Mouse (Mus musculus) left cerebral cortex, postnatal 25 days (tissue): ENCODE measurements around the gene Acss1. TPM values are rescaled to one million over a fixed set of nuclear protein-coding genes. Genes with fewer than 3 reads are reported as not detected.

Experiments used
- DNase-seq, 2 experiments: peaks; one replicate each; pipeline ENCODE4 v3.0.0; 2022; ENCODE audit warnings: low spot score in 2 of 2, mixed read lengths in 1 of 2
- intact Hi-C: fragments of 180-260 bp; cut with DNase I; formaldehyde crosslinking; loops from one replicate; pipeline ENCODE4 v1.15.1; 2025
- total RNA-seq, 2 experiments: library from RNA; stranded (reverse); gene quantifications; 2 replicates each; pipeline ENCODE4 v1.2.3; 2021

Acss1 gene
- total RNA-seq, 2 experiments from 2014 or later: 16.5 to 20.4 TPM

DNA sequence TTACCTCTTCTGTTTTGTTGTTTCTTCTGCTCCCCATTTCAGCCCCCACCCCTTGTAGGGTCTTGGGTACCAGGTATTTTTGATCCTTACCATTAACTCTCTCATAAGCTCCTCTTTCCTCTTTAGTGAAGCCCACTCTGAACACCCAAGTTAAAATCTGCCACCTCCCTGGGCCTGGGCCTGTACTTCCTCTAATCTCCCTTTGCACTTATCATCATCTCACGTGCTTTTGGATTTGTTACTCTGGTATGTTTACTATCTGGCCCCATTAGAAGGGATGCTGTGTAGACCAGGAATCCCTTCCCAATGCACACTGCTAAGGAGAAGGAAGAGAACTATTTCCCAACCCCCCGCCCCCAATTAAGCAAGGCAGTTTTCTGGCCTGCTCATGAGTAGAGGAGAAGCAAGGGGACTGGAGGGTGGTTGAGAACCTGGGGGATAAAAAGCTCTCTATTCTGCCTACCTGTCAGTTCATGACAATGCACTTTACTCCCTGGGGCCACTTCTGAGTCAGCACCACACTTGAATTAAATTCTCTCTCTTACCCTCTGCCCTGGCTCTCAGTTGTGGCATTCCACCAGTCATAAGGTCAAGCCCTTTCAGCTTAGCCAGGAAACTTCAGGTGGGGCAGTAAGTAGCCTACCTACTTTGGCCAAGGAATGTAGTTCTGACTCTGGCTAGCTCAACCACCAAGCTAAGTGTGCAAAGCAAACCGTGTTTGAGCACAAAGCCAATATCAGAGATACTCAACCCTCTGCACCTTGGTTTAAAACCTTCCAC lies 72.7 kb downstream of the Acss1 start:
- intact Hi-C loops: no loop called here
- DNase-seq: no peak

DNA sequence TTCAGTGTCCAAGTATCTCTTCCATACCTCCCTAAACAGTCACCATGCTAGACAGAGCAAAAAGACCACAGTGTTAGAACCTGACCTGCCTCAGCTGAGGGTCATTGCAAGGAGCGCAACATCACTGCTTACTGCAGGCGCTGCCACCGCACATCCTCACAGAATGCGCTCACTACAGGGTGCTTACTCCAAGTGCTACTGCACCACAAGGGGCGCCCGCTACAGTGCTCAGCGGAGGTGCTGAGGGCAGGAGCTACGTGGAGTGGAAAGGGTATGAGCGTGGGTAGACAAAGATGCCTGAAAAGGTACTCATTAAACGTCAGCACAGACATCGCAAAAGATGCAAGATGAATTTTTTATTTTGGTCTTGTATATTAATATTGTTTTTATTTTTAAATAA lies 79.2 kb downstream of the Acss1 start:
- intact Hi-C loops: no loop called here
- DNase-seq: no peak

DNA sequence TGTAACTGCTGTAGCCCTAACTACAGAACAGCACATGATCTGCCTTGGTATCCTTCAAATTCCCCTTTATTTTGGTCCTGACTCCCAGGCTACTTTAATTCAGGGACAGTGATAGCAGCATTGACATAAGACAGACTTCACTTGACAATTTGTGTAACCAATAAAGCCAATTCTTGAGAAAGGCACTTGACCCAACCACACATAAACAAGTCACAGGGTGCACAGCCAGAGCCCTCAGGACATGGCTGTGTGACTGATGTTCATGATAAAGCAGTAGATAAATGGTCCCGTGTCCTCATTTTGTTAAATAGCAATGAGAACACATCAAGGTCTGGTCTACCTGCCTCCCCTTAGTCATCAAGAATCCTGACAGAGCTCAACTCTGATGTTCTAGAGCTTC lies 88.7 kb downstream of the Acss1 start:
- DNase-seq: no peak
- intact Hi-C loops: no loop called here

DNA sequence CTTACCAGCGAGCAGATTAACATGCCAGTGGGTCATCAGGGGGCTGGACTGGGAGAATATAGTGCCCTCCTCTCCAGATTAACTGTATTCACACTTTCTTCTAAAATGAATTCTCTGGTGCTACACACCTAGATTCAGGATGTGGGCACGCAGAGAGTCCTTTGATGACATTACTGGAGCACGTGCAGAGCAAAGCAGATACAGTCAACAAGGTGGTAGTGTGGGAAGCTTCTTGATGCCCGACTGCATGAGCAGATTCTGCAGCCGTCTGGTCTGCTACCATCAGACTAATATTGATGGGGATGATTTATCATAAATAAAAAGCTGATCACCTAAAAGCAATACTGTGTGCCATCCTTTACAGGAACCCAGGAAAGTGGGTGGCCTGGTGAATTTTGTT lies 89.7 kb downstream of the Acss1 start:
- intact Hi-C loops: no loop called here
- no peak for DNase-seq

DNA sequence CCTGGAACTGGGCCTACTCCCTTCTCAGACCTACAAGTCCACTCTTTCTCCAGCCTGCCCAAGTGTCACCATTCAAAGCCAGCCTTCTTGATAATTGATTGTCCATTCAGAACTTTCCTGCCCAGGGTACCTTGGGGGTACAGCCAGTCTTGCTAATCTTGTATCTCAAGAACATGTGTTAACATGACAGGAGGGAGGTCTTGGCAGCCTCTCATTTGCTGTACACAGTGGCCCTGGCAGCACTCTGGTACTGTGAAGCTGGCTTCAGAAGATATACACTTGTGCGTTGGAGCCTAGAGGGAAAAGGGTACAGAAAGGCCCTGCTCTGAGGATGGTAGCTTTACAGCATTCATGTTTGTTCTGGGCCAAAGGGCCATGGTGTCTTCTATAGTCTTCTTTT lies 92.0 kb downstream of the Acss1 start:
- no peak for DNase-seq
- intact Hi-C loops: no loop called here

DNA sequence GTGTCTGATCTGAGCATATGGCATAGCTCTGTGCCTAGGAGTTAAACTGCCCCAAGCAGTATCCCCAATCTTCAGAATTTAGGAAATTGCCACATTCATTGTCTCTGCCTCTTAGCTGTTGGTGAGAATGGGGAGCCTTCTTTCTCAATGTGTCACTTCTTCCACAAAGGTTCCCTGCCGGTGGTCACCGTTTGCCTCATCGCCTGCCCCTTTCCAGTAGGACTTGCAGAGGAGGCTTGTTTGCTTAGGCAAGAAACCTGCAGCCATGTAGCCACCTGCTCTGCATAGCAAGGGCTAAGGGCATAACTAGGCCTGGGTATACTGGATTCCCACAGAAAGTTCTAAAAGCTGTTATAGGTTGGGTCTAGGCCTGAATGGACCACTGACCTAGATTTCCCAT lies 95.8 kb downstream of the Acss1 start:
- no peak for DNase-seq

DNA sequence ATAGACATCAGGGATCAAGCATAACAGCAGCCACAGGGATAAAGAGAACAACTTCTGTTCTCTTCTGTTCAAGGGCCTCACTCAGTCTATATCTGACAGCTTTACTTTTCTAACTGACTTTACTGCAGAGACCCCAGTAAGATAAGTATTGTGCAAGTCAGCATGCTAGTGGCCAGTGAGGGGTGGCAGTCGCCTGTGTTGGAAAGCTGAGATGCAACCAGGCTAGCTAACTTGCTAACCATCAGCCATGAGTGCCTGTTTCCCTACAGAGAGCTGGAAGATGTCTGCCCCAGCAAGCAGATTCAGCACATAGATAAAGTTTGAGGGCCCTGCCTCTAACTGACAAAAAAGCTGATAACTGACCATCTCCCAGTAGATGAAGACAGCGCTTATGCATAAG lies 97.5 kb downstream of the Acss1 start:
- no peak for DNase-seq
- intact Hi-C loops: no loop called here

More for the DNA sequence above, 95.8 kb downstream of the Acss1 start:
- intact Hi-C loops: no loop called here

DNA sequence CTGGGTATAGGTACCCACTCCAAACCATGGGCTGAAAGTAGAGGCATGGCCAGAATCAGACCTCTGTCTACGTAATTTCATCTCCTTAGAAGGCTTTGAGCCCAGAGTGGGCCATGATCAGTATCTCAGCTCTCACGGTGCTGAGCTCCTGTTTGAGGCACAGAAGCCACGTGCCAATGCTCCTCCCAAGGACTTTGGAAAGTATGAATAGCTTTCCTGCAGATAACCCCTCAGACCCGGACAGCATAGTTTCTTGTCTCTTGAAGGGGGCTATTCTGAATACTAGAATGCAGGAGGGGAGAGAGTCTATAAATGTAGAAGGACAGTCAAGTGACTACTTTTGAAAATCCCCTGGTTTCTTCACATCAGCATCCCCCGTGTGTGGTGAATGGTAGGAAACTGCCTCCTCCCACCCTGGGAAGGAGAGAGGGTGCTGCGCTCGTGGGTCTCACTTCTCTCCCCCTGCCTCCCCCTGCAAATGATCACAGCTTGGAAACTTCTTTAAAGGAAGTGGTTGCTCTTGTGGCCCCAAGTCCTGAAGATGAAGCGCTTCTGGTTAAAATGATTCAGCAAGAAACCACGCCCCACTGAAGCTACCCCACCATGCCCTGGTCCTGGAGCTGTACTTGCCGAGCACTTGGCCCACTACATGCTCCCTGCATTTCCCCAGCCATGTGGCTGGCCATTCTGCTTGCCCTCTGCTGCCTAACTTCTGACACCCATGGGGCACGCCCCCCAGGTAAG lies 98.3 kb downstream of the Acss1 start, which contains the start of gene Cst7:
TSS of gene Cst7 (plus strand) at position 569 of the 744 bp plus-strand sequence.
- DNase-seq: no peak

More for the DNA sequence above, 98.3 kb downstream of the Acss1 start, which contains the start of gene Cst7:
- intact Hi-C loops: no loop called here

Other genes starting within 250 kb of the Acss1 start
- 1 to 10 TPM; 7.3 to 7.9 TPM for gene Zfp442, start 217.0 kb downstream of the Acss1 start, total RNA-seq
- under 1 TPM; 0.16 to 0.30 TPM for gene Zfp345, start 183.4 kb downstream of the Acss1 start, total RNA-seq
- not detected for gene Cst7, start 98.1 kb downstream of the Acss1 start, total RNA-seq
- 10 to 100 TPM; 54.3 to 57.0 TPM for gene Apmap, start 59.9 kb downstream of the Acss1 start, total RNA-seq
- gene Vsx1, start 20.9 kb upstream of the Acss1 start, total RNA-seq: not detected
- gene Entpd6, start 80.5 kb upstream of the Acss1 start, total RNA-seq: 10 to 100 TPM; 49.3 to 53.1 TPM
- gene Pygb, start 118.2 kb upstream of the Acss1 start, total RNA-seq: 100 to 1,000 TPM; 112 to 116 TPM
- gene Abhd12, start 236.2 kb upstream of the Acss1 start, total RNA-seq: 100 to 1,000 TPM; 300 to 308 TPM
- gene Gins1, start 236.9 kb upstream of the Acss1 start, total RNA-seq: 1 to 10 TPM; 1.2 to 1.4 TPM